Mouse (Mus musculus) liver, postnatal 0 days (tissue): Measurements from ENCODE around the gene Csrnp1.

Source experiments
- CTCF ChIP-seq: sonication (generic); IDR thresholded peaks from 2 replicates; pipeline ENCODE4 v1.5.1; 2016; ENCODE audit warnings: antibody characterized with exemption, low read depth
- EP300 ChIP-seq: IDR thresholded peaks from 2 replicates; pipeline ENCODE4 v1.6.1; 2016; ENCODE audit warnings: antibody characterized with exemption, low read depth, mild to moderate bottlenecking

GRCm38 (mm10) chr9:119941861-119942260 is 42.6 kb downstream of the Csrnp1 start:
- no peak for TF ChIP-seq CTCF
- no peak for TF ChIP-seq EP300
